Mouse (Mus musculus) kidney, embryonic 16.5 days (tissue): ENCODE results near the gene Ctsz. TPM values are rescaled to one million over a fixed set of nuclear protein-coding genes. Genes with fewer than 3 reads are reported as not detected.

Experiments
- ATAC-seq: fragments of 200-750 bp; cut with Nextera tagmentation; 2 replicates; pipeline ENCODE4 v1.8.0; 2017; ENCODE audit warnings: moderate TSS enrichment; ENCODE audit not compliant: low FRiP score, low TSS enrichment
- H3K27ac ChIP-seq: fragments of 300-500 bp; sonication (generic); 2 replicates; pipeline ENCODE4 v1.5.1; 2014; ENCODE audit warnings: low read length
- H3K27me3 ChIP-seq: fragments of 300-500 bp; sonication (generic); 2 replicates; pipeline ENCODE4 v1.6.1; 2014; ENCODE audit warnings: low read length, control low read depth, mixed read lengths; ENCODE audit not compliant: insufficient read depth
- H3K36me3 ChIP-seq: fragments of 300-500 bp; sonication (generic); 2 replicates; pipeline ENCODE4 v1.6.1; 2014; ENCODE audit warnings: low read length, control low read depth, mixed read lengths; ENCODE audit not compliant: insufficient read depth
- H3K4me1 ChIP-seq: fragments of 300-500 bp; sonication (generic); 2 replicates; pipeline ENCODE4 v1.6.1; 2014; ENCODE audit warnings: low read length, control low read depth, mixed read lengths; ENCODE audit not compliant: insufficient read depth
- H3K4me2 ChIP-seq: fragments of 300-500 bp; sonication (generic); replicated peaks from 2 replicates; pipeline ENCODE4 v1.6.1; 2014; ENCODE audit warnings: low read depth, low read length
- H3K4me3 ChIP-seq: fragments of 300-500 bp; sonication (generic); 2 replicates; pipeline ENCODE4 v1.5.1; 2014; ENCODE audit warnings: mild to moderate bottlenecking, low read length
- H3K9ac ChIP-seq: fragments of 300-500 bp; sonication (generic); replicated peaks from 2 replicates; pipeline ENCODE4 v1.6.1; 2014; ENCODE audit warnings: low read length
- H3K9me3 ChIP-seq: fragments of 300-500 bp; sonication (generic); 2 replicates; pipeline ENCODE4 v1.6.1; 2016; ENCODE audit warnings: low read length, control low read depth
- WGBS: fragments of 180-500 bp; shearing (Covaris S2); extraction: QIAGEN DNeasy Blood & Tissue Kit; methylation state at CpG from one replicate; pipeline ENCODE4 v1.1.7; 2014; 5-methylcytosine and 5-hydroxymethylcytosine counted together
- polyA plus RNA-seq: library from polyadenylated mRNA; unstranded; fragments of >200 nt; fragmentation: Nextera tagmentation; extraction: Ambion mirVana; gene quantifications from 2 replicates; pipeline ENCODE4 v1.2.1, GENCODE M21; 2015

Gene Ctsz
- polyA plus RNA-seq, 1 experiment from 2014 or later = 173 TPM

GRCm38 (mm10) chr2:174428996-174429591, 9.7 kb downstream of the Ctsz start:
- no peak for ATAC-seq
- no peaks in the 10 kb centered on the region for H3K9me3 ChIP-seq
- H3K4me1 ChIP-seq = peaks cover 7% of the 10 kb centered on the region; the same call in 1 of the 2 replicates
- no peak overlapping the region for H3K9ac ChIP-seq
- no peak overlapping the region for H3K27ac ChIP-seq
- H3K4me3 ChIP-seq = no peak overlapping the region
- no peaks in the 10 kb centered on the region for H3K27me3 ChIP-seq
- no peak overlapping the region for H3K4me2 ChIP-seq
- H3K36me3 ChIP-seq = peaks cover 55% of the 10 kb centered on the region
- 81% methylated on average over 10 of the region's 10 CpGs for WGBS

- no peaks in the 10 kb centered on the region for H3K27me3 ChIP-seq
- peaks cover 6% of the 10 kb centered on the region; the same call in 1 of the 2 replicates for H3K4me1 ChIP-seq
- no peak overlapping the region for H3K4me3 ChIP-seq
- 68% methylated on average over 18 of the region's 18 CpGs for WGBS
- no peak overlapping the region for H3K4me2 ChIP-seq
- peak; percentile 46 for ATAC-seq
- no peak overlapping the region for H3K9ac ChIP-seq
- peaks cover 63% of the 10 kb centered on the region for H3K36me3 ChIP-seq
- H3K27ac ChIP-seq = 0 out of 2 replicates have a peak overlapping the region, but pooled peaks have one; percentile 46
- no peaks in the 10 kb centered on the region for H3K9me3 ChIP-seq
Measured at GRCm38 (mm10) chr2:174428076-174428835, 10.6 kb downstream of the Ctsz start.

- Histone ChIP-seq H3K4me1 (peaks cover 6% of the 10 kb centered on the region; the same call in 1 of the 2 replicates), H3K9me3 (no peaks in the 10 kb centered on the region), H3K9ac (no peak overlapping the region), H3K27ac (no peak overlapping the region), H3K4me2 (no peak overlapping the region), H3K36me3 (peaks cover 77% of the 10 kb centered on the region), H3K4me3 (no peak overlapping the region), H3K27me3 (no peaks in the 10 kb centered on the region)
- ATAC-seq = no peak
- 79% methylated on average over 12 of the region's 12 CpGs for WGBS
Measured at GRCm38 (mm10) chr2:174426856-174427255, 12.0 kb downstream of the Ctsz start.

GRCm38 (mm10) chr2:174424301-174425085, 14.3 kb downstream of the Ctsz start:
- Histone ChIP-seq H3K4me3 (no peak overlapping the region), H3K36me3 (peaks cover 91% of the 10 kb centered on the region), H3K27ac (no peak overlapping the region), H3K4me2 (no peak overlapping the region), H3K9ac (no peak overlapping the region), H3K27me3 (no peaks in the 10 kb centered on the region), H3K9me3 (no peaks in the 10 kb centered on the region), H3K4me1 (peaks cover 6% of the 10 kb centered on the region; the same call in 1 of the 2 replicates)
- peak; percentile 47; the same call in 1 of the 2 replicates for ATAC-seq
- WGBS = 70% methylated on average over 11 of the region's 11 CpGs

DNA sequence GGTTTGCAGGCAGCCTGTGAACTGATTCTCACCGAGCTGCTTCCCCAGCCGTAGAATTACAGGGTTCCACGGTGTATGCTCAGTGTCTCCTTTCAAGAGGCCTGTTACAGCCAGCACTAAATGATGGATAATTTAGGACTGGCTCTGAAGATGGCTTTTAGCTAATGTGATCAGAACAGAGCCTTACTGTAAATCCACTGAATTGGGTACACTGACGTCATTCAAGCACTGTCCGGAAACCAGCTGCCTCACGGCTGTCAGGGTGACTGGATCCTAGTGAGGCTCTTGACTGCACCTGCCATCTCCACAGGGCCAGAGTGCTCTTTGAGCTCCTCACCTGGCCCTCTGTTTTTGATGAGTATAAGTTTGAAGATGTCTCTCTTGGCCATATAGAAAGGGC, 17.7 kb downstream of the Ctsz start:
- Histone ChIP-seq H3K36me3 (peaks cover 59% of the 10 kb centered on the region), H3K4me1 (peaks cover 8% of the 10 kb centered on the region), H3K27me3 (no peaks in the 10 kb centered on the region), H3K4me3 (no peak overlapping the region), H3K4me2 (no peak overlapping the region), H3K27ac (no peak overlapping the region), H3K9me3 (no peaks in the 10 kb centered on the region), H3K9ac (no peak overlapping the region)
- 90% methylated on average over 6 of the region's 6 CpGs for WGBS
- ATAC-seq = no peak

- Histone ChIP-seq H3K27me3 (no peaks in the 10 kb centered on the region), H3K27ac (peak within 1 kb of the TSS; percentile 46; the same call in 1 of the 2 replicates), H3K9me3 (no peaks in the 10 kb centered on the region)
Measured at GRCm38 (mm10) chr2:174415731-174416310, 23.0 kb downstream of the Ctsz start, which contains the start of gene Nelfcd. TSS of gene Nelfcd (plus strand) at chr2:174415804.

DNA sequence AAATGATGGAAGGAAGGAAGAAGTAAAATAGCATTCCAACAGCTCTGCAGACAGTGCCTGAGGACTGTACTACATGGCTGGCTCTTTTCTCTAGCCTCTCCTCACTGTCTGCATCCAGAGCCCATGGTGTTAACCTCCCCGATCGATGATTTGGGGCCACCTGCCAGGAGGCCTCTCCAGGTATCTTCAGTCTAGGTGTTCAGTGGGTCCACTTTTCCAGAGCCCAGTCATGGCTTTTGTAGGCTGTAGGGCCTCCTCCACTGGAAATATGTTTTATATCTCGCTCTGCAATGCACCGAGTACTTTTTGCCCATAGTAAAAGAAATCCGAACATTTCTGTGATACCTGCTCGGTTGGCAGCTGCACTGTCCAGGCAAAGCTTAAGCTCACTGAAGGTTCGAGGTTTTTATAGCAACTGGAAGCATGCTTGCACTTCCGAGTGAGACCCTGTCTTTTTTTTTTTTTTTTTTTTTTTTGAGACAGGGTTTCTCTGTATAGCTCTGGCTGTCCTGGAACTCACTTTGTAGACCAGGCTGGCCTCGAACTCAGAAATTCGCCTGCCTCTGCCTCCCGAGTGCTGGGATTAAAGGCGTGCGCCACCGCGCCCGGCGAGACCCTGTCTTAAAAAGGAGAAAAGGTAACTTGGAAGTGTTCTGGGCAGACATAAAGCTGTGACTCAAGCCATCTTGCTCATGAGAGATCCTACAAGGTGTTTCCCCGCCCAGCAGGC, 23.7 kb downstream of the Ctsz start:
- 46% methylated on average over 17 of the region's 18 CpGs for WGBS

More at GRCm38 (mm10) chr2:174415731-174416310, 23.0 kb downstream of the Ctsz start, which contains the start of gene Nelfcd:
- under 1% methylated on average over 40 of the region's 40 CpGs for WGBS
- Histone ChIP-seq H3K4me1 (peaks cover 8% of the 10 kb centered on the region), H3K9ac (peak within 1 kb of the TSS; percentile 97), H3K4me3 (peak within 1 kb of the TSS; percentile 98), H3K36me3 (peaks cover 9% of the 10 kb centered on the region; the same call in 1 of the 2 replicates), H3K4me2 (peak within 1 kb of the TSS; percentile 83)
- peak; percentile 94 for ATAC-seq

GRCm38 (mm10) chr2:174413127-174413526, 25.7 kb downstream of the Ctsz start:
- no peak overlapping the region for H3K4me3 ChIP-seq
- peaks cover 8% of the 10 kb centered on the region for H3K4me1 ChIP-seq
- H3K27me3 ChIP-seq = no peaks in the 10 kb centered on the region
- H3K9ac ChIP-seq = no peak overlapping the region
- H3K27ac ChIP-seq = no peak overlapping the region
- ATAC-seq = no peak
- H3K36me3 ChIP-seq = no peaks in the 10 kb centered on the region
- no peak overlapping the region for H3K4me2 ChIP-seq
- WGBS = 74% methylated on average over 7 of the region's 7 CpGs
- H3K9me3 ChIP-seq = no peaks in the 10 kb centered on the region

More for the DNA sequence above, 23.7 kb downstream of the Ctsz start:
- H3K27ac ChIP-seq = no peak overlapping the region
- peak overlapping the region; percentile 83 for H3K4me2 ChIP-seq
- no peak; the same call in 1 of the 2 replicates for ATAC-seq
- peaks cover 8% of the 10 kb centered on the region for H3K4me1 ChIP-seq
- H3K4me3 ChIP-seq = peak overlapping the region; percentile 98
- H3K9ac ChIP-seq = no peak overlapping the region
- no peaks in the 10 kb centered on the region for H3K9me3 ChIP-seq
- H3K27me3 ChIP-seq = no peaks in the 10 kb centered on the region
- H3K36me3 ChIP-seq = 0 out of 2 replicates have a peak, but pooled peaks cover 3% of the 10 kb centered on the region

GRCm38 (mm10) chr2:174410222-174410621, 28.6 kb downstream of the Ctsz start:
- H3K9me3 ChIP-seq = no peaks in the 10 kb centered on the region
- H3K27ac ChIP-seq = no peak overlapping the region
- H3K36me3 ChIP-seq = no peaks in the 10 kb centered on the region
- no peak overlapping the region for H3K4me2 ChIP-seq
- ATAC-seq = no peak
- no peaks in the 10 kb centered on the region for H3K4me1 ChIP-seq
- 27% methylated on average over 2 of the region's 2 CpGs for WGBS
- H3K27me3 ChIP-seq = no peaks in the 10 kb centered on the region
- no peak overlapping the region for H3K4me3 ChIP-seq
- no peak overlapping the region for H3K9ac ChIP-seq
